Mouse (Mus musculus) CD4-positive, CD25-positive, alpha-beta regulatory T cell, adult 2 months (primary cell): ENCODE results near the gene Hoxd11.

ENCODE experiments used
- DNase-seq: peaks from one replicate; pipeline ENCODE4 v3.0.0-alpha.2; 2012; ENCODE audit warnings: low read depth, low spot score

The Hoxd11 gene

DNA sequence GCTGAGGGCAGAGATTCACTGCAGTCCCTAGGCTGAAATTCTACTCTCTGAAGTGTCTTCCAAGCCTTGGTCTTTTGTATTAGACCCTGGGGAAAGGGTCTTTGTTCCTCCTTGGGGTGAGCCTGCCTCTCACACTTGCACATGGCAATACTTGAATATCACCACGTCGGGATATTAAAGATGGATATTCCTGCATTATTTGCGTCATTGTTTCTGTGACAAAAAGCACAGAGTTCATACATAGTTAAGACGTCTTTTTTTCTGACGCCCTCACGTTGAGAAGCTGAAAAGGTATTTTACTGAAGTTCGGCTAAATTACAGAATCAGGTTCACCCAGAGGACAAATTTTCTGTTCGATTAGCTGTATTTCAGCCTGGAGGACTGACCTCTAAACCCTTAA lies 51.0 kb downstream of the Hoxd11 start:
- no peak for DNase-seq

DNA sequence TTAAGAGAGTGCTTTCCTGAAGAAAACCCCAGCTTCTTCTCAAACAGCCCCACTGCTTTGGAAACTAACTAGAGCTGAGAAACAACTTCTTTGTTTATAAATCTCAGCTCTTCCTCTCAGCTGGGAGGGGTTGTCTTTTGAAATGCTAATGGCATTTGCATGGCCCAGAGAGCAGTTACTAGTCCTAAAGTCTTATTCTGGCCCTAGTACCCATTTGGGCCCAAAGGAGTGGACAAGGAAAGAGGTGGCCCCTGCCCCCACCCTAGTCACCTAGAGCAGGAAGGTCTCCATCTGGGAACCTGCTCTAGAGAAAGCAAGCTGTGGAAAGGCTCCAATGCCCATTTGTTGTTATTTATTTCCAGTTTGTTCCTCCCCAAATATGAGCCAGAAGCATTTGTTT lies 51.7 kb downstream of the Hoxd11 start:
- no peak for DNase-seq

DNA sequence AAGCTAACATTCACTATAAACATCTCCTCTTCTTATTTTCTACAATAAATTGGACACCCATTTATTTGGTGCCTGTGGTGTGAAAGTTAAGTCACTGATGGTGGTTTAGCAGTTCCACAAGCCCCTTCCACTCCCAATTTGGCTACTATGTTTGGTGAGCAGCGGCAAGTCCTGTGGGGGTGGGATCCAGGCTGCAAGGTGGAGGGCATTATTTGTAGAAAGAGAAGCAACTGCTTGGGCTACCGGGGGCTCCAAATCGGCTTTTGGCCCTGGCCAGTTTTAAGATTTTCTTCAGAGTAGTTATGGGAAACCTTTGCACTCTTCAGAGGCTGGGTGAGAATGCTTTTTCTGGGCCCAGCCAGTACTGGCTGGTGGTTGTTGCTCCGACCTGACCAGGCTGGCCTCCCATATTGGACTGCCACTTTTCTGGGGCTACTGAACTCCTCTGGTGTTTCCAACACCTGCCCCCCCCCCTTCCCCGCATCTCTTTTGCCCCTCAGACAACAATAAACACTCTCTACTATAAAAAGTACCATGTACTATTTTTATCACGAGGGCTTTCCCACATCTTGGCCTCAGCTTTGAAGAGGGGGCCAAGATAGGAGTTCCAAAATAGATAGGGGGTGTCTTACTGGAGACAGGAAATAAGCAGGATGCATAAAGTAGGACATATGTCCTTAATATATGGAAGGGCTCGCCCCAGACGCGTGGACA lies 52.6 kb downstream of the Hoxd11 start:
- no peak for DNase-seq

GRCm38 (mm10) chr2:74732513-74733316 lies 53.4 kb downstream of the Hoxd11 start:
- no peak for DNase-seq

DNA sequence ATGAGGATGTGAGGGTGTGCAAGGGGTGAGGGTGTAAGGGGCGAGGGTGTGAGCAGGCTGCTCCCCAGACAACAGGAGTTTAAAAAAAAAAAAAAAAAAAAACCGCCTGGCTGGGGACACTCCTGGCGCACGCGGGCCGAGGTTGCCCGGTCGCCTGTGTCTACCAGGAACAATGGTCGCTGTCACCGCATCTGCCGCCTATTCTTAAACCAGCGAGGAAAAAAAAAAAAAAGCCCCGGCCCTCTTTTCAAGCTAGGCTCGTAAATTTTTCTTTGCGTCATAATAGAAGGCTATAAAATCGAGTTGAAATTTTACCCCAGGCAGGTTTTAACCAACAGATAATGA lies 53.9 kb downstream of the Hoxd11 start:
- no peak for DNase-seq

DNA sequence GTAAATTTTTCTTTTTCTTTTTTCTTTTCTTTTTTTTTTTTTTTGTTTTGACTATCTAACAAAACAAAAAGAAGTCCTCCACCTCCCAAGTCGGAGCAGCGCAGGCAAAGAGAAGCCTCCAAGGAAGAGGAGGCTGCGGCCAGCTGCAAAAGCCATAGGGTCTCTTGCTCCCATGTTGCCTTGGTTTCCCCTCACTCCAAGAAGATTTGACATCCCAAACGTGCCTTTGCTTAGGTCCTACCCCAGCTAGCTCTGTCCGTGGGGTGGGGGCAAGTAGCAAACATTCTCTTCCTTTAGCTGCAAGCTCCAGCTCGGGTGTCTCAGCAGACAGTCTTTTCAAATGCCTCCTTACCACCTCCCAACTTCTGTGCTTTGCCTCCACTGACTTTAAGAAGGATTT lies 54.4 kb downstream of the Hoxd11 start:
- DNase-seq: no peak

- no peak for DNase-seq
Measured at GRCm38 (mm10) chr2:74734451-74734850, 55.1 kb downstream of the Hoxd11 start.

DNA sequence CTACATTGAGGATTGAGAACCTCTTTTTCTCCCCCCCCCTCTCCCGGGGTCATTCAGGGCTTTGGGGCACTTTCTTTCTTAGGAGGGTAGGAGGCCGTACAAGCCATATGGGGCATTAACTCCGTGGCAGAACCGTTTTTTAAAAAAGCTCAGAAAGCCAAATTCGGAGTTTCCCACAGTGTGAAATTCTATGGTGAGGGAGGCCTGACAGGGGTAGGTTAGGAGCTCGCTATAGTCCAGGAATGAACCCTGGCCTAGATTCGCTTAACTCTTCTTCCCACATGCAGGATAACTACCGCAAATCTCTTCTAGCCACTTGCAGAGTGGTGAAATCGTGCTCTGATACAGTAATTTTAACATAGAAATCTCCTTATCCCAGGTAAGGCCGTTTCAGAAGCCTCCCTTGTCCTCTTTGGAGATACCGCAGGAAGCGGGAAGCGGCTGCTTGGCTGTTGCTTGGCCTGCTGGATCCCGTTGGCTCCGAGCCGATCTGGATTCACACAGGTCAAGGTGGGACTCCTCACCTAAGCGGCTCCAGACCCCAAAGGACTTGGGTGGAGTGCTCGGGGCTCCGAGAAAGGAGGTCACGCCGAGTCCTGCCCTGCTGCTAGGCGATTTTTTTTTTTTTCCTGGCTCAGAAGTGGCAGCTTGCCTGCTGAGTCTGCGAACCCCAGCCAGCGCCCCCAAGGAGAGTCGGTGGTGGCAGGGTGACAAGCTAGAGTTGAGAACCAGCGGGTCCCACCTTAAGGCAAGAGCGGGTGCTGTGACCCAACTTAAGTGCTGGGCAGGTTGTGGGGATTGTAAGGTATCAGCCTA lies 55.8 kb downstream of the Hoxd11 start:
- no peak for DNase-seq

GRCm38 (mm10) chr2:74735851-74736687 lies 56.7 kb downstream of the Hoxd11 start:
- DNase-seq: no peak
